Mouse (Mus musculus) midbrain, embryonic 12.5 days (tissue): ENCODE results near the gene Olfr1029. TPM values are rescaled to one million over a fixed set of nuclear protein-coding genes. Genes with fewer than 3 reads are reported as not detected.
"Not testable (repeated sequence)": the region's sequence is repeated elsewhere in the genome, so short reads cannot be mapped to it uniquely, and the experiment has no call there.

Source experiments
- ATAC-seq: fragments of 200-750 bp; cut with Nextera tagmentation; 2 replicates; pipeline ENCODE4 v1.8.0; 2017; ENCODE audit warnings: low read depth, moderate TSS enrichment, moderate library complexity; ENCODE audit not compliant: low FRiP score
- H3K27ac ChIP-seq: fragments of 300-500 bp; sonication (generic); replicated peaks from 2 replicates; pipeline ENCODE4 v1.5.1; 2016; ENCODE audit warnings: mild to moderate bottlenecking
- H3K27me3 ChIP-seq: fragments of 300-500 bp; sonication (generic); 2 replicates; pipeline ENCODE4 v1.6.1; 2016; ENCODE audit warnings: mild to moderate bottlenecking
- H3K36me3 ChIP-seq: fragments of 300-500 bp; sonication (generic); 2 replicates; pipeline ENCODE4 v1.6.1; 2016
- H3K4me1 ChIP-seq: fragments of 300-500 bp; sonication (generic); 2 replicates; pipeline ENCODE4 v1.6.1; 2016
- H3K4me2 ChIP-seq: fragments of 300-500 bp; sonication (generic); replicated peaks from 2 replicates; pipeline ENCODE4 v1.6.1; 2016; ENCODE audit warnings: mild to moderate bottlenecking, moderate library complexity
- H3K4me3 ChIP-seq: fragments of 300-500 bp; sonication (generic); 2 replicates; pipeline ENCODE4 v1.5.1; 2016; ENCODE audit warnings: mild to moderate bottlenecking
- H3K9ac ChIP-seq: fragments of 300-500 bp; sonication (generic); replicated peaks from 2 replicates; pipeline ENCODE4 v1.6.1; 2016; ENCODE audit warnings: mild to moderate bottlenecking, moderate library complexity
- H3K9me3 ChIP-seq: fragments of 300-500 bp; sonication (generic); 2 replicates; pipeline ENCODE4 v1.6.1; 2016; ENCODE audit warnings: mild to moderate bottlenecking
- WGBS: fragments of 180-500 bp; shearing (Covaris S2); methylation state at CpG from one replicate; pipeline ENCODE4 v1.1.7; 2016; 5-methylcytosine and 5-hydroxymethylcytosine counted together
- polyA plus RNA-seq: library from polyadenylated mRNA; unstranded; fragments of >200 nt; fragmentation: Nextera tagmentation; extraction: Ambion mirVana; gene quantifications from 2 replicates; pipeline ENCODE4 v1.2.1, GENCODE M21; 2016

Gene Olfr1029
- polyA plus RNA-seq, result not detected in 2 replicates

- Histone ChIP-seq H3K9ac (no peak within 1 kb of the TSS), H3K27ac (no peak within 1 kb of the TSS), H3K9me3 (no peaks in the 10 kb centered on the region), H3K36me3 (no peaks in the 10 kb centered on the region), H3K4me2 (no peak within 1 kb of the TSS), H3K27me3 (no peaks in the 10 kb centered on the region), H3K4me3 (no peak within 1 kb of the TSS), H3K4me1 (no peaks in the 10 kb centered on the region)
- WGBS, result 93% methylated on average over 2 of the region's 2 CpGs
- no peak for ATAC-seq
Measured at GRCm38 (mm10) chr2:85973595-85973994, at the start of gene Olfr1029. Olfr1029 (plus strand) TSS chr2:85973895.

DNA sequence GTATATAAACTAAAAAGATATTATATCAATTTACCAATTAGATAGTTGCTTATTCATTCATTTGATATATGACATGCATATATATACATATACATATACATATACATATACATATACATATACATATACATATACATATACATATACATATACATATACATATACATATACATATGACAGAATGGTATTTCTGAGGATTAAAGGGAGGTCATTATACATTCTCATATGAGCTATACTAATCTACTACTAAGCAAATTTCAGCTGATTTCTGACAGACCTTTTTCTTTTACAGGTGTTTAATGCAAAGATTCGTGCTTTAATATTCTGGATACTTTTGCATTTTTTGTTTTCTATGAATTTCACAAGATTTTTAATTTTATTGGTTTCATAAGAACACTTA lies 23.6 kb upstream of the Olfr1029 start, which contains the start of gene Olfr1028:
TSS of gene Olfr1028 (plus strand) at position 301 of the 400 bp plus-strand sequence.
- H3K4me1 ChIP-seq, result no peaks in the 10 kb centered on the region
- no peak within 1 kb of the TSS for H3K27ac ChIP-seq
- H3K9me3 ChIP-seq, result no peaks in the 10 kb centered on the region
- H3K4me2 ChIP-seq, result no peak within 1 kb of the TSS
- WGBS, result 85% methylated on average over 1 of the region's 1 CpGs
- H3K4me3 ChIP-seq, result no peak within 1 kb of the TSS
- no peaks in the 10 kb centered on the region for H3K36me3 ChIP-seq
- H3K9ac ChIP-seq, result no peak within 1 kb of the TSS
- no peaks in the 10 kb centered on the region for H3K27me3 ChIP-seq
- no peak for ATAC-seq

DNA sequence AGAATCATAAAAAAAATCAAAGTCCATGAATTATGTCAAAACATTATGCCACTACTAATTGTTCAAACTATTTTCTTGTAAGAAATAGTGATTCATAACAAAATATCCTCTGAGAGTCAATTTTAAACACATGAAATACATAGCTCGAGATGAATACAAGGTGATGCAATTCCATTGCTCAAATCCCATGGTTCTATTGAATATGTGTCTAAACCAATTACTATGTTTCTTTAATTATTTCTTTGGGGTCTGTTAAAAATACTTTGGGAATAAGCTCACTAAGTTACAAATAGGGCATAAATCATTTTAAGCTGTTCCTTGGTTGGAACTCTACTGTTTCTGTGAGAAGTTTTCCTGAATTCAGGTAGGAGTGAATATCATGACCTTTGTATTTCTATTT lies 5.3 kb downstream of the Olfr1029 start, which contains the start of gene Olfr1030:
TSS of gene Olfr1030 (plus strand) at position 301 of the 400 bp plus-strand sequence.
- no peak for ATAC-seq
- H3K36me3 ChIP-seq, result no peaks in the 10 kb centered on the region
- 82% methylated on average over 1 of the region's 1 CpGs for WGBS
- H3K4me2 ChIP-seq, result no peak within 1 kb of the TSS
- H3K9me3 ChIP-seq, result no peaks in the 10 kb centered on the region
- H3K4me3 ChIP-seq, result no peak within 1 kb of the TSS
- no peak within 1 kb of the TSS for H3K27ac ChIP-seq
- no peaks in the 10 kb centered on the region for H3K27me3 ChIP-seq
- no peak within 1 kb of the TSS for H3K9ac ChIP-seq
- H3K4me1 ChIP-seq, result no peaks in the 10 kb centered on the region

DNA sequence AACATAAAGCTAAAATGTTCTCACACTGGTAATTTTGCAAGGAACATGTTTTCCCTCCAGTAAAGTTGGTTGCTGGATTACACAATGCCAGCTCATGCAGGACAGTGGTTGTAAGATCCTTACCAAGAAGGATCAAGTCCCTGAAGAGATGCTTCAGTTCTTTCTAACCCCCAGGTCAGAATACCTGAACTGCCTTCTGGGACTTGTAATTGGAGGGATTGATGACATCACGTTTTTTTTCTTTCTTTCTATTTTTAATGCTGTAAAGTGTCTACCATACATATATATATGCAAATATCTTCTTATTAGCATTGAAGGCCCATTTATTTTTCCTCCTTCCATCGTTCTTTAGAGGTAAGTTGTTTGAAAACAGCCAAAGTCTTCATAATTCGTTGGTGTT lies 16.3 kb downstream of the Olfr1029 start, which contains the start of gene Olfr1031:
TSS of gene Olfr1031 (plus strand) at position 301 of the 400 bp plus-strand sequence.
- 59% methylated on average over 3 of the region's 3 CpGs for WGBS
- Histone ChIP-seq H3K4me2 (no peak within 1 kb of the TSS), H3K27me3 (no peaks in the 10 kb centered on the region), H3K4me3 (no peak within 1 kb of the TSS), H3K27ac (no peak within 1 kb of the TSS), H3K4me1 (no peaks in the 10 kb centered on the region), H3K36me3 (no peaks in the 10 kb centered on the region), H3K9me3 (no peaks in the 10 kb centered on the region), H3K9ac (no peak within 1 kb of the TSS)
- ATAC-seq, result no peak

DNA sequence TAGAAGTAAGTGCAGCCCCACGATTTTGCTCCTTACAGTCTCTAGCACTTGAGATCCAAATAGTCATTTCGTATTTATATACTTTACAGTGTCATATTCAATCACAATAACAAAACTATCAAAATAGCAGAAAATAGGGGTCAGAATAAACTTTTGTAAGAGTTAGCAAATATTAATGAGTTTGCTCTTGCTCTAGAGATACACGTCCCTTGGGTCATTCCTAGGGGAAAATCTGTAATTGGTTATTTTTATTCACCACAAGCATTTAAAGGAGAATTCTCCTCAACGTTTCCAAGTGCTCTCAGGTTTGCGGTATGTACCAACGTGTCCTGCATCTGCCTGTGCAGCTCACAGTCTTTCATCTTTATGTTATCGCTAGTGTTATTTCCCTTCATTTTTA lies 31.5 kb downstream of the Olfr1029 start, which contains the start of gene Olfr1032:
TSS of gene Olfr1032 (plus strand) at position 301 of the 400 bp plus-strand sequence.
- no peak for ATAC-seq
- H3K4me3 ChIP-seq, result no peak within 1 kb of the TSS
- H3K9me3 ChIP-seq, result no peaks in the 10 kb centered on the region
- no peak within 1 kb of the TSS for H3K4me2 ChIP-seq
- no peaks in the 10 kb centered on the region for H3K36me3 ChIP-seq
- no peaks in the 10 kb centered on the region for H3K27me3 ChIP-seq
- 86% methylated on average over 7 of the region's 7 CpGs for WGBS
- H3K9ac ChIP-seq, result no peak within 1 kb of the TSS
- no peaks in the 10 kb centered on the region for H3K4me1 ChIP-seq
- H3K27ac ChIP-seq, result no peak within 1 kb of the TSS

GRCm38 (mm10) chr2:86020406-86020805 lies 46.7 kb downstream of the Olfr1029 start, which contains the start of gene Olfr1033:
Olfr1033 (plus strand) TSS chr2:86020633.
- Histone ChIP-seq H3K4me3 (peak within 1 kb of the TSS; percentile 33), H3K4me2 (peak within 1 kb of the TSS; percentile 47)
- H3K27me3 ChIP-seq, H3K4me1 ChIP-seq, H3K9me3 ChIP-seq, ATAC-seq, H3K36me3 ChIP-seq, H3K9ac ChIP-seq, H3K27ac ChIP-seq: not testable (repeated sequence)
- 9% methylated on average over 11 of the region's 11 CpGs for WGBS

DNA sequence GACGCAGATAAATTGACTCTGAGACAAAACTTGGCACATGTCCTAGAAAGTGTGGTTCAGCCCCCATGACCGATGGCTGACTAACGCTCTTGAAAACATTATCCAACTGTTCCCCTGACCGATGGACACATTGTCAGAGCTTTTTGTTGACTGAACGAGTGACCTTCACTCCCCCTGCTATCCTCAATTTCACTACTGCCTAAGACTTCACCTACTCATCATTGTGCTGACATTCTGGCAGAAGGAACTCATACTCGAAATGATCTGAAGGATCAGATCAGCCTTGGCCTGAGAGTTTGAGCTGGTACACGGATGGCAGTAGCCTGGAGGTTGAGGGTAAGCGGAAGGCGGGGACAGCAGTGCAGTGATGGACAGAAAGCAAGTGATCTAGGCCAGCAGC lies 47.8 kb downstream of the Olfr1029 start:
- H3K36me3 ChIP-seq, H3K9ac ChIP-seq, H3K4me3 ChIP-seq, ATAC-seq, H3K9me3 ChIP-seq, H3K4me2 ChIP-seq, H3K27me3 ChIP-seq, H3K4me1 ChIP-seq, H3K27ac ChIP-seq: not testable (repeated sequence)
- WGBS, result 97% methylated on average over 6 of the region's 9 CpGs

Other genes with a start within 250 kb of the Olfr1029 start
- not detected in 2 replicates for gene Olfr1012, start 211.1 kb upstream of the Olfr1029 start, polyA plus RNA-seq
- gene Olfr1013, start 206.8 kb upstream of the Olfr1029 start, polyA plus RNA-seq, result not detected in 2 replicates
- not detected in 2 replicates for gene Olfr1014, start 201.2 kb upstream of the Olfr1029 start, polyA plus RNA-seq
- gene Olfr1015, start 191.9 kb upstream of the Olfr1029 start, polyA plus RNA-seq, result not detected in 2 replicates
- not detected in 2 replicates for gene Olfr1016, start 171.4 kb upstream of the Olfr1029 start, polyA plus RNA-seq
- gene Olfr1018, start 155.4 kb upstream of the Olfr1029 start, polyA plus RNA-seq, result not detected in 2 replicates
- not detected in 2 replicates for gene Olfr1019, start 128.4 kb upstream of the Olfr1029 start, polyA plus RNA-seq
- gene Olfr1020, start 126.9 kb upstream of the Olfr1029 start, polyA plus RNA-seq, result not detected in 2 replicates
- not detected in 2 replicates for gene Olfr1022, start 105.3 kb upstream of the Olfr1029 start, polyA plus RNA-seq
- not detected in 2 replicates for gene Olfr1023, start 88.3 kb upstream of the Olfr1029 start, polyA plus RNA-seq
- gene Olfr1024, start 68.8 kb upstream of the Olfr1029 start, polyA plus RNA-seq, result not detected in 2 replicates
- not detected in 2 replicates for gene Olfr1025-ps1, start 58.7 kb upstream of the Olfr1029 start, polyA plus RNA-seq
- gene Olfr1026, start 52.3 kb upstream of the Olfr1029 start, polyA plus RNA-seq, result not detected in 2 replicates
- gene Olfr1028, start 23.5 kb upstream of the Olfr1029 start, polyA plus RNA-seq, result not detected in 2 replicates
- not detected in 2 replicates for gene Olfr1030, start 5.4 kb downstream of the Olfr1029 start, polyA plus RNA-seq
- not detected in 2 replicates for gene Olfr1031, start 16.4 kb downstream of the Olfr1029 start, polyA plus RNA-seq
- gene Olfr1032, start 31.6 kb downstream of the Olfr1029 start, polyA plus RNA-seq, result not detected in 2 replicates
- gene Olfr1033, start 46.7 kb downstream of the Olfr1029 start, polyA plus RNA-seq, result not detected in 2 replicates
- 0.05 TPM in 1 of 2 replicates, not detected in the other for gene Olfr1034, start 72.0 kb downstream of the Olfr1029 start, polyA plus RNA-seq
- not detected in 2 replicates for gene Olfr1036, start 100.1 kb downstream of the Olfr1029 start, polyA plus RNA-seq
- gene Olfr1037, start 113.5 kb downstream of the Olfr1029 start, polyA plus RNA-seq, result not detected in 2 replicates
- not detected in 2 replicates for gene Olfr1039, start 162.0 kb downstream of the Olfr1029 start, polyA plus RNA-seq
- gene Olfr1040, start 172.8 kb downstream of the Olfr1029 start, polyA plus RNA-seq, result not detected in 2 replicates
- not detected in 2 replicates for gene Olfr1042, start 187.9 kb downstream of the Olfr1029 start, polyA plus RNA-seq
- gene Olfr1043, start 193.6 kb downstream of the Olfr1029 start, polyA plus RNA-seq, result not detected in 2 replicates
- gene Olfr1044, start 203.9 kb downstream of the Olfr1029 start, polyA plus RNA-seq, result not detected in 2 replicates
- not detected in 2 replicates for gene Olfr52, start 211.8 kb downstream of the Olfr1029 start, polyA plus RNA-seq
- not detected in 2 replicates for gene Olfr1045, start 229.1 kb downstream of the Olfr1029 start, polyA plus RNA-seq
- gene Olfr1046, start 245.4 kb downstream of the Olfr1029 start, polyA plus RNA-seq, result not detected in 2 replicates